Mouse (Mus musculus) spleen, adult 2 months (tissue): ENCODE results near the gene Gm20820. TPM values are rescaled to one million over a fixed set of nuclear protein-coding genes. Genes with fewer than 3 reads are reported as not detected.
"Not testable (repeated sequence)": the region's sequence is repeated elsewhere in the genome, so short reads cannot be mapped to it uniquely, and the experiment has no call there.

Experiments used
- DNase-seq, 2 experiments: peaks; one replicate each; pipeline versions ENCODE4 v3.0.0 to v3.0.0-alpha.2; 2012 to 2021; ENCODE audit warnings: low spot score in 2 of 2, low read depth in 1 of 2
- H3K27ac ChIP-seq: fragments of 200-500 bp; 2 replicates; pipeline ENCODE4 v1.5.1; 2012; ENCODE audit warnings: low read length, inconsistent platforms; ENCODE audit not compliant: insufficient read depth
- H3K27me3 ChIP-seq: fragments of 200-500 bp; 2 replicates; pipeline ENCODE4 v1.6.1; 2012; ENCODE audit warnings: mild to moderate bottlenecking, moderate library complexity, low read length, inconsistent platforms; ENCODE audit not compliant: control insufficient read depth, insufficient read depth
- H3K36me3 ChIP-seq: fragments of 200-500 bp; 2 replicates; pipeline ENCODE4 v1.6.1; 2012; ENCODE audit warnings: mild to moderate bottlenecking, low read length, inconsistent platforms; ENCODE audit not compliant: control insufficient read depth, insufficient read depth
- H3K4me1 ChIP-seq: fragments of 200-500 bp; 2 replicates; pipeline ENCODE4 v1.6.1; 2011; ENCODE audit warnings: inconsistent platforms; ENCODE audit not compliant: control insufficient read depth, insufficient read depth, insufficient read length
- H3K4me3 ChIP-seq: fragments of 200-500 bp; 2 replicates; pipeline ENCODE4 v1.5.1; 2011; ENCODE audit warnings: mild to moderate bottlenecking, inconsistent platforms; ENCODE audit not compliant: insufficient read depth, insufficient read length; ENCODE audit errors: extremely low read depth
- WGBS: fragments of 180-500 bp; shearing (Covaris S2); methylation state at CpG from one replicate; pipeline ENCODE4 v1.1.7; 2018; 5-methylcytosine and 5-hydroxymethylcytosine counted together
- polyA plus RNA-seq: library from polyadenylated mRNA; depleted of rRNA; stranded (reverse); fragments of >200 nt; gene quantifications from 2 replicates; pipeline ENCODE4 v1.2.3, GENCODE M21; 2012; rRNA removed

The Gm20820 gene
- not detected in 2 replicates for polyA plus RNA-seq

GRCm38 (mm10) chrY:86061472-86061871 lies at the start of gene Gm20820:
Gene Gm20820 (plus strand): TSS chrY:86061772.
- WGBS = no CpG with 5 or more reads among the region's 6 CpGs
- not testable (repeated sequence) for H3K4me1 ChIP-seq, H3K27ac ChIP-seq, H3K27me3 ChIP-seq, DNase-seq, H3K36me3 ChIP-seq, H3K4me3 ChIP-seq
